Mouse (Mus musculus): ENCODE data around the gene Rabac1.

The Rabac1 gene

DNA sequence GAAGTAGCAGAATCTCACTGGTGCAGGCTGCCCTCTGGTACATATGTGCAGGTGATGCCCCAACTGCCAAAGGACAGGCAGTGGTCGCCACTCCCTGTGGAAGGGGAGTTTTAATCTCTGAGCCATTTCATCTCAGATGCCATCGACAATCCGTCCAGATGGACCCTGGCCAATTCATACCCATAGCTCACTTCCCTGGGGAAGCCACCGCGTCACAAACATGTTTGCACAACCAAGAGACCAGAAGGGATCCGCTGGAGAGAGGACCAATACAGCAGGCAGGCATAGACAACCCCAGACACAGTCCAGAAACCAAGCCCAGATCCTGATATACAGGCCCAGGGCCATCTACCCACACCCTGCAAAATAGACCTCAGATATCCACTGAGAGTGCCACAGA, 42.1 kb downstream of the Rabac1 start:
- no peak for DNase-seq (ENCODE audit: low spot score)
